Mouse (Mus musculus) G1E (cell line): ENCODE data around the gene Mpig6b.

Experiments
- CTCF ChIP-seq: IDR thresholded peaks from 2 replicates; pipeline ENCODE4 v1.5.1; 2012; ENCODE audit warnings: low read depth, low read length, inconsistent platforms, mixed read lengths
- GATA1 ChIP-seq: IDR thresholded peaks from 2 replicates; pipeline ENCODE4 v1.6.1; 2012; ENCODE audit warnings: borderline replicate concordance, low read length, inconsistent platforms, mixed read lengths
- POLR2AphosphoS5 ChIP-seq: IDR thresholded peaks from 2 replicates; pipeline ENCODE4 v1.6.1; 2012; ENCODE audit warnings: low read depth, low read length, inconsistent platforms; ENCODE audit not compliant: insufficient replicate concordance
- TAL1 ChIP-seq: conservative IDR thresholded peaks from 2 replicates; pipeline ENCODE4 v1.6.1; 2012; ENCODE audit warnings: low read depth, low read length, inconsistent platforms, mixed read lengths

GRCm38 (mm10) chr17:35045807-35046680 lies 19.9 kb downstream of the Mpig6b start:
- no peak for TF ChIP-seq TAL1
- no peak for TF ChIP-seq CTCF
- TF ChIP-seq GATA1: no peak
- TF ChIP-seq POLR2AphosphoS5: no peak
